Mouse (Mus musculus): ENCODE data around the gene Bpifa6. TPM values are rescaled to one million over a fixed set of nuclear protein-coding genes. Genes with fewer than 3 reads are reported as not detected.

The Bpifa6 gene
- total RNA-seq, 4 experiments from 2014 or later: 0.19 TPM; not detected in 3

DNA sequence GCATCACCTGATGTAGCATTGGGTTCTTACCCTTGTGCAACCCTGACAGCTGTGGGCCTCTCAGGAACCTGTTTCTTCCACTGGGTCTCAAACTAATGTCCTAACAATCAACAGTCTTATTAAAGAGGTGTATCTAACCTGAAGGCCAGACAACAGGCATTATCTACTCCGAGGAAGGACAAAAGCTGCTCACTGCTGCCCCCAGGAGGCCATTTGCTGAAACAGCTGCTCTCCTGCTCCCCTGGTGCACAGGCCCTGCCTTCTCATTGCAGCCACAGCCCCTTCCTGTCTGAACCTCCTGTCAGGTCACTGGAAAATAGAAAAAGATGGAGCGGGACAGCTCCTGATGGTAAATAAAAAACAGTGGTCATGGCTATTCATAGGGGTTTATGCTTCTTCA lies 64.2 kb downstream of the Bpifa6 start:
- no peak for DNase-seq (ENCODE audit: low spot score in 2 of 2)

DNA sequence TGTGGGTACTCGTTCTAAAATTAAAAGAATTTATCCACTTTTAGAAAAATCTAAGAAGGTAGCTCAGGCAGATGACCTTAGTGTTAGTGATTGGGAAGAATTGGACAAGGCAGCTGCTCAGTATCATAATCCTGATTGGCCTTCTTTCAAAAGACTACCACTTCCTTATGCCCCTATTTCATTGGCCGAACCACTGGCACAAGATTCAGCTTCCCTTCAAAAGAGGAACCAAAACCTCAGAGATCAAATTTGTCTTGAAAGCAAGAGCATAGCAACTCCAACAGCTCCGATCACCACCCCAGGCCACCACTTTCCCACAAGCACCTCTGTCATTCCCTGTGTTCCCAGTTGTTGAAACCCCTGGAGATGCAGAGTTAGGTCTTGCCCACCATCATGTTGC lies 70.0 kb downstream of the Bpifa6 start:
- DNase-seq (ENCODE audit: low spot score in 2 of 2): no peak

Other genes with a start within 250 kb of the Bpifa6 start
- 10 to 100 TPM; 31.9 to 41.1 (median 32.4) TPM for gene Mapre1, start 233.7 kb upstream of the Bpifa6 start, total RNA-seq (2022)
- under 1 TPM in 2 of 4 experiments, not detected in 2; 0.13 TPM for gene Efcab8, start 195.0 kb upstream of the Bpifa6 start, total RNA-seq (2022)
- gene Sun5, start 103.9 kb upstream of the Bpifa6 start, total RNA-seq (2022): not detected
- gene Bpifb2, start 99.9 kb upstream of the Bpifa6 start, total RNA-seq (2022): not detected
- gene Bpifb6, start 74.6 kb upstream of the Bpifa6 start, total RNA-seq (2022): not detected
- not detected for gene Bpifb3, start 56.7 kb upstream of the Bpifa6 start, total RNA-seq (2022)
- gene Bpifb4, start 36.7 kb upstream of the Bpifa6 start, total RNA-seq (2022): not detected
- not detected for gene Bpifa2, start 33.3 kb downstream of the Bpifa6 start, total RNA-seq (2022)
- not detected for gene Bpifa3, start 155.4 kb downstream of the Bpifa6 start, total RNA-seq (2022)
- not detected for gene Bpifa1, start 167.9 kb downstream of the Bpifa6 start, total RNA-seq (2022)
- not detected for gene Bpifa5, start 187.7 kb downstream of the Bpifa6 start, total RNA-seq (2022)
- not detected for gene Bpifb1, start 215.9 kb downstream of the Bpifa6 start, total RNA-seq (2022)
- not detected for gene Bpifb5, start 248.8 kb downstream of the Bpifa6 start, total RNA-seq (2022)